Mouse (Mus musculus) stomach, embryonic 16.5 days (tissue): ENCODE results near the gene Cdh4. TPM values are rescaled to one million over a fixed set of nuclear protein-coding genes. Genes with fewer than 3 reads are reported as not detected.

Experiments
- ATAC-seq: fragments of 200-750 bp; cut with Nextera tagmentation; 2 replicates; pipeline ENCODE4 v1.8.0; 2017; ENCODE audit warnings: moderate number of reproducible peaks, moderate TSS enrichment; ENCODE audit not compliant: insufficient read depth, low FRiP score
- H3K27ac ChIP-seq: fragments of 300-500 bp; sonication (generic); 2 replicates; pipeline ENCODE4 v1.5.1; 2014; ENCODE audit warnings: low read length
- H3K27me3 ChIP-seq: fragments of 300-500 bp; sonication (generic); 2 replicates; pipeline ENCODE4 v1.6.1; 2014; ENCODE audit warnings: low read length, control low read depth, mixed read lengths; ENCODE audit not compliant: control insufficient read depth, insufficient read depth
- H3K36me3 ChIP-seq: fragments of 300-500 bp; sonication (generic); 2 replicates; pipeline ENCODE4 v1.6.1; 2014; ENCODE audit warnings: low read length; ENCODE audit not compliant: control insufficient read depth, insufficient read depth
- H3K4me1 ChIP-seq: fragments of 300-500 bp; sonication (generic); 2 replicates; pipeline ENCODE4 v1.6.1; 2014; ENCODE audit warnings: low read length, control low read depth, mixed read lengths; ENCODE audit not compliant: control insufficient read depth, insufficient read depth
- H3K4me2 ChIP-seq: fragments of 300-500 bp; sonication (generic); 2 replicates; pipeline ENCODE4 v1.6.1; 2014; ENCODE audit warnings: low read depth, low read length, mixed read lengths
- H3K4me3 ChIP-seq: fragments of 300-500 bp; sonication (generic); replicated peaks from 2 replicates; pipeline ENCODE4 v1.5.1; 2014; ENCODE audit warnings: mild to moderate bottlenecking, low read length
- H3K9ac ChIP-seq: fragments of 300-500 bp; sonication (generic); 2 replicates; pipeline ENCODE4 v1.6.1; 2014; ENCODE audit warnings: low read length
- H3K9me3 ChIP-seq: fragments of 300-500 bp; sonication (generic); replicated peaks from 2 replicates; pipeline ENCODE4 v1.6.1; 2016; ENCODE audit warnings: low read length, control low read depth; ENCODE audit not compliant: control insufficient read depth
- WGBS: fragments of 180-500 bp; shearing (Covaris S2); extraction: QIAGEN DNeasy Blood & Tissue Kit; methylation state at CpG from one replicate; pipeline ENCODE4 v1.1.7; 2014; 5-methylcytosine and 5-hydroxymethylcytosine counted together
- polyA plus RNA-seq: library from polyadenylated mRNA; unstranded; fragments of >200 nt; fragmentation: Nextera tagmentation; extraction: Ambion mirVana; gene quantifications from 2 replicates; pipeline ENCODE4 v1.2.1, GENCODE M21; 2015

Gene Cdh4
- polyA plus RNA-seq, 1 experiment from 2014 or later: 4.4 TPM

- ATAC-seq: no peak
- 93% methylated on average over 8 of the region's 8 CpGs for WGBS
- H3K4me2 ChIP-seq: no peak overlapping the region
Measured at GRCm38 (mm10) chr2:179723401-179723800, 281.2 kb downstream of the Cdh4 start.

GRCm38 (mm10) chr2:179729002-179729401 is 286.8 kb downstream of the Cdh4 start:
- no peaks in the 10 kb centered on the region for H3K9me3 ChIP-seq
- H3K4me3 ChIP-seq: no peak overlapping the region
- ATAC-seq: no peak
- WGBS: 54% methylated on average over 8 of the region's 8 CpGs
- no peak overlapping the region for H3K4me2 ChIP-seq
- no peaks in the 10 kb centered on the region for H3K27me3 ChIP-seq
- no peak overlapping the region for H3K27ac ChIP-seq
- no peak overlapping the region for H3K9ac ChIP-seq
- H3K36me3 ChIP-seq: no peaks in the 10 kb centered on the region
- H3K4me1 ChIP-seq: no peaks in the 10 kb centered on the region

More at GRCm38 (mm10) chr2:179723401-179723800, 281.2 kb downstream of the Cdh4 start:
- H3K9me3 ChIP-seq: no peaks in the 10 kb centered on the region
- H3K27ac ChIP-seq: no peak overlapping the region
- H3K36me3 ChIP-seq: no peaks in the 10 kb centered on the region
- no peaks in the 10 kb centered on the region for H3K27me3 ChIP-seq
- H3K4me3 ChIP-seq: no peak overlapping the region
- H3K4me1 ChIP-seq: 0 out of 2 replicates have a peak, but pooled peaks cover 3% of the 10 kb centered on the region
- H3K9ac ChIP-seq: no peak overlapping the region

- H3K9me3 ChIP-seq: no peaks in the 10 kb centered on the region
- no peak overlapping the region for H3K9ac ChIP-seq
- no peak overlapping the region for H3K27ac ChIP-seq
- ATAC-seq: no peak
- H3K4me2 ChIP-seq: no peak overlapping the region
- no peaks in the 10 kb centered on the region for H3K36me3 ChIP-seq
- no peaks in the 10 kb centered on the region for H3K4me1 ChIP-seq
- H3K4me3 ChIP-seq: no peak overlapping the region
- WGBS: 70% methylated on average over 4 of the region's 4 CpGs
- H3K27me3 ChIP-seq: no peaks in the 10 kb centered on the region
Measured at GRCm38 (mm10) chr2:179729802-179730201, 287.6 kb downstream of the Cdh4 start.

GRCm38 (mm10) chr2:179733141-179733831 is 291.1 kb downstream of the Cdh4 start:
- no peak overlapping the region for H3K9ac ChIP-seq
- H3K27me3 ChIP-seq: no peaks in the 10 kb centered on the region
- H3K4me1 ChIP-seq: no peaks in the 10 kb centered on the region
- WGBS: 50% methylated on average over 16 of the region's 16 CpGs
- H3K4me3 ChIP-seq: no peak overlapping the region
- no peak overlapping the region for H3K27ac ChIP-seq
- H3K36me3 ChIP-seq: no peaks in the 10 kb centered on the region
- no peaks in the 10 kb centered on the region for H3K9me3 ChIP-seq
- H3K4me2 ChIP-seq: no peak overlapping the region
- ATAC-seq: no peak

GRCm38 (mm10) chr2:179742419-179742818 is 300.2 kb downstream of the Cdh4 start:
- no peak for ATAC-seq
- H3K27ac ChIP-seq: no peak overlapping the region
- no peak overlapping the region for H3K4me2 ChIP-seq
- no peak overlapping the region for H3K9ac ChIP-seq
- H3K36me3 ChIP-seq: no peaks in the 10 kb centered on the region
- H3K9me3 ChIP-seq: no peaks in the 10 kb centered on the region
- no peak overlapping the region for H3K4me3 ChIP-seq
- 0 out of 2 replicates have a peak, but pooled peaks cover 3% of the 10 kb centered on the region for H3K4me1 ChIP-seq
- WGBS: 87% methylated on average over 1 of the region's 1 CpGs
- H3K27me3 ChIP-seq: no peaks in the 10 kb centered on the region

GRCm38 (mm10) chr2:179742828-179743227 is 300.6 kb downstream of the Cdh4 start:
- H3K36me3 ChIP-seq: no peaks in the 10 kb centered on the region
- 0 out of 2 replicates have a peak, but pooled peaks cover 3% of the 10 kb centered on the region for H3K4me1 ChIP-seq
- H3K9me3 ChIP-seq: no peaks in the 10 kb centered on the region
- ATAC-seq: no peak
- no peaks in the 10 kb centered on the region for H3K27me3 ChIP-seq
- H3K27ac ChIP-seq: no peak overlapping the region
- H3K9ac ChIP-seq: no peak overlapping the region
- no peak overlapping the region for H3K4me2 ChIP-seq
- 80% methylated on average over 6 of the region's 6 CpGs for WGBS
- H3K4me3 ChIP-seq: no peak overlapping the region

- ATAC-seq: no peak
- no peaks in the 10 kb centered on the region for H3K9me3 ChIP-seq
- H3K36me3 ChIP-seq: no peaks in the 10 kb centered on the region
- no peak overlapping the region for H3K4me3 ChIP-seq
- 31% methylated on average over 7 of the region's 7 CpGs for WGBS
- no peaks in the 10 kb centered on the region for H3K27me3 ChIP-seq
- H3K27ac ChIP-seq: no peak overlapping the region
- H3K9ac ChIP-seq: no peak overlapping the region
- H3K4me2 ChIP-seq: no peak overlapping the region
- H3K4me1 ChIP-seq: 0 out of 2 replicates have a peak, but pooled peaks cover 3% of the 10 kb centered on the region
Measured at GRCm38 (mm10) chr2:179746491-179746890, 304.3 kb downstream of the Cdh4 start.

GRCm38 (mm10) chr2:179749399-179749798 is 307.2 kb downstream of the Cdh4 start:
- no peaks in the 10 kb centered on the region for H3K9me3 ChIP-seq
- H3K9ac ChIP-seq: no peak overlapping the region
- WGBS: 69% methylated on average over 3 of the region's 3 CpGs
- H3K27me3 ChIP-seq: no peaks in the 10 kb centered on the region
- no peak for ATAC-seq
- 0 out of 2 replicates have a peak, but pooled peaks cover 3% of the 10 kb centered on the region for H3K4me1 ChIP-seq
- no peaks in the 10 kb centered on the region for H3K36me3 ChIP-seq
- H3K4me3 ChIP-seq: no peak overlapping the region
- H3K27ac ChIP-seq: no peak overlapping the region
- no peak overlapping the region for H3K4me2 ChIP-seq

GRCm38 (mm10) chr2:179753811-179754210 is 311.6 kb downstream of the Cdh4 start:
- H3K9ac ChIP-seq: no peak overlapping the region
- H3K4me2 ChIP-seq: no peak overlapping the region
- H3K9me3 ChIP-seq: no peaks in the 10 kb centered on the region
- no peak overlapping the region for H3K27ac ChIP-seq
- no peak overlapping the region for H3K4me3 ChIP-seq
- H3K27me3 ChIP-seq: no peaks in the 10 kb centered on the region
- no peaks in the 10 kb centered on the region for H3K4me1 ChIP-seq
- 82% methylated on average over 9 of the region's 9 CpGs for whole genome bisulfite sequencing
- H3K36me3 ChIP-seq: no peaks in the 10 kb centered on the region
- ATAC-seq: no peak
